Mouse (Mus musculus): ENCODE data around the gene 2610528A11Rik. TPM values are rescaled to one million over a fixed set of nuclear protein-coding genes. Genes with fewer than 3 reads are reported as not detected.
"Not testable (repeated sequence)": the region's sequence is repeated elsewhere in the genome, so short reads cannot be mapped to it uniquely, and the experiment has no call there.

The 2610528A11Rik gene
- total and polyA plus RNA-seq, 3 experiments: 0.14 TPM; not detected in 2

- H3K36me3 ChIP-seq (ENCODE audit: control insufficient read depth in 1 of 2, insufficient read depth in 2 of 2, low read length in 2 of 2): peaks cover 10 to 16% of the 10 kb centered on the region in 2 experiments
- not testable (repeated sequence) for H3K4me3 ChIP-seq (ENCODE audit: control insufficient read depth in 1 of 2, insufficient read depth in 1 of 2, low read depth in 2 of 2, low read length in 2 of 2); H3K4me1 ChIP-seq (ENCODE audit: control insufficient read depth in 1 of 2, insufficient read depth in 2 of 2, low read length in 2 of 2); H3K27me3 ChIP-seq (ENCODE audit: control insufficient read depth in 1 of 2, insufficient read depth in 2 of 2, low read length in 2 of 2); H3K27ac ChIP-seq (ENCODE audit: control insufficient read depth, low read depth, low read length); H3K9ac ChIP-seq (ENCODE audit: control insufficient read depth, low read depth, low read length, poor library complexity, severe bottlenecking); H3K9me3 ChIP-seq (replicated peaks; ENCODE audit: insufficient read depth, low read length)
- TF ChIP-seq MAX (IDR thresholded peaks at IDR 0.05; ENCODE audit: low read length) (0 out of 2 replicates have a peak, but pooled peaks have one; percentile 27), CTCF (IDR thresholded peaks at IDR 0.05 in 2 of 3, conservative IDR thresholded peaks at IDR 0.05 in 1 of 3; ENCODE audit: control insufficient read depth in 1 of 3, insufficient read depth in 1 of 3, low read depth in 2 of 3, low read length in 3 of 3, poor library complexity in 1 of 3, severe bottlenecking in 1 of 3) (peak in 2 of 3 experiments; percentile 0 to 42; a peak in 2 of 6 replicates), ZNF384 (IDR thresholded peaks at IDR 0.05; ENCODE audit: low read depth, low read length) (peak; percentile 70), MYC (IDR thresholded peaks at IDR 0.05; ENCODE audit: low read depth, low read length) (peak; percentile 67; the same call in 1 of the 2 replicates), TBP (IDR thresholded peaks at IDR 0.05; ENCODE audit: low read depth, low read length) (0 out of 2 replicates have a peak, but pooled peaks have one; percentile 46)
- peaks cover 15% of the 10 kb centered on the region for H3K79me2 ChIP-seq (ENCODE audit: control insufficient read depth, insufficient read depth, low read length, poor library complexity)
- DNase-seq (ENCODE audit: low read depth, low spot score): peak; percentile 29
Observed at GRCm38 (mm10) chr14:37137596-37137995, 23.8 kb upstream of the 2610528A11Rik start.

- peaks cover 0 to 8% of the 10 kb centered on the region in 2 experiments; a peak in 3 of 4 replicates for H3K4me1 ChIP-seq (ENCODE audit: control insufficient read depth in 1 of 2, insufficient read depth in 2 of 2, low read length in 2 of 2)
- peak overlapping the region; percentile 41 to 59 for H3K4me3 ChIP-seq (ENCODE audit: control insufficient read depth in 1 of 2, insufficient read depth in 1 of 2, low read depth in 2 of 2, low read length in 2 of 2)
- peaks cover 17% of the 10 kb centered on the region for H3K79me2 ChIP-seq (ENCODE audit: control insufficient read depth, insufficient read depth, low read length, poor library complexity)
- peaks cover 19 to 20% of the 10 kb centered on the region in 2 experiments for H3K36me3 ChIP-seq (ENCODE audit: control insufficient read depth in 1 of 2, insufficient read depth in 2 of 2, low read length in 2 of 2)
- peak overlapping the region; percentile 78 for H3K9ac ChIP-seq (ENCODE audit: control insufficient read depth, low read depth, low read length, poor library complexity, severe bottlenecking)
- peak; percentile 61 for DNase-seq (ENCODE audit: low read depth, low spot score)
- no peak overlapping the region for H3K27ac ChIP-seq (ENCODE audit: control insufficient read depth, low read depth, low read length)
- TF ChIP-seq JUND (IDR thresholded peaks at IDR 0.05; ENCODE audit: low read depth, low read length) (no peak), ZNF384 (IDR thresholded peaks at IDR 0.05; ENCODE audit: low read depth, low read length) (peak; percentile 59; the same call in 1 of the 2 replicates), POLR2AphosphoS5 (IDR thresholded peaks at IDR 0.05; ENCODE audit: borderline replicate concordance, low read depth, low read length) (no peak), EP300 (IDR thresholded peaks at IDR 0.05; ENCODE audit: low read depth in 1 of 2, low read length in 2 of 2) (0 out of 4 replicates have a peak, but pooled peaks of 1 of the 2 experiments have one; percentile 15), MAFK (IDR thresholded peaks at IDR 0.05; ENCODE audit: borderline replicate concordance, low read depth, low read length) (no peak), NRF1 (IDR thresholded peaks at IDR 0.05; ENCODE audit: insufficient read depth, low read depth, low read length, poor library complexity, severe bottlenecking) (no peak), GABPA (IDR thresholded peaks at IDR 0.05; ENCODE audit: low read depth, low read length) (no peak), USF1 (IDR thresholded peaks at IDR 0.05; ENCODE audit: low read depth, low read length) (no peak), HCFC1 (IDR thresholded peaks at IDR 0.05; ENCODE audit: low read depth, low read length) (peak; percentile 12; the same call in 1 of the 2 replicates), ZMIZ1 (IDR thresholded peaks at IDR 0.05; ENCODE audit: low read depth, low read length) (no peak)
- no peaks in the 10 kb centered on the region for H3K27me3 ChIP-seq (ENCODE audit: control insufficient read depth in 1 of 2, insufficient read depth in 2 of 2, low read length in 2 of 2)
- no peaks in the 10 kb centered on the region for H3K9me3 ChIP-seq (replicated peaks; ENCODE audit: insufficient read depth, low read length)
Observed at GRCm38 (mm10) chr14:37136110-37136509, 22.3 kb upstream of the 2610528A11Rik start.

All from MEL (cell line).